Mouse (Mus musculus): Measurements from ENCODE around the gene Cdc42bpg.

DNA sequence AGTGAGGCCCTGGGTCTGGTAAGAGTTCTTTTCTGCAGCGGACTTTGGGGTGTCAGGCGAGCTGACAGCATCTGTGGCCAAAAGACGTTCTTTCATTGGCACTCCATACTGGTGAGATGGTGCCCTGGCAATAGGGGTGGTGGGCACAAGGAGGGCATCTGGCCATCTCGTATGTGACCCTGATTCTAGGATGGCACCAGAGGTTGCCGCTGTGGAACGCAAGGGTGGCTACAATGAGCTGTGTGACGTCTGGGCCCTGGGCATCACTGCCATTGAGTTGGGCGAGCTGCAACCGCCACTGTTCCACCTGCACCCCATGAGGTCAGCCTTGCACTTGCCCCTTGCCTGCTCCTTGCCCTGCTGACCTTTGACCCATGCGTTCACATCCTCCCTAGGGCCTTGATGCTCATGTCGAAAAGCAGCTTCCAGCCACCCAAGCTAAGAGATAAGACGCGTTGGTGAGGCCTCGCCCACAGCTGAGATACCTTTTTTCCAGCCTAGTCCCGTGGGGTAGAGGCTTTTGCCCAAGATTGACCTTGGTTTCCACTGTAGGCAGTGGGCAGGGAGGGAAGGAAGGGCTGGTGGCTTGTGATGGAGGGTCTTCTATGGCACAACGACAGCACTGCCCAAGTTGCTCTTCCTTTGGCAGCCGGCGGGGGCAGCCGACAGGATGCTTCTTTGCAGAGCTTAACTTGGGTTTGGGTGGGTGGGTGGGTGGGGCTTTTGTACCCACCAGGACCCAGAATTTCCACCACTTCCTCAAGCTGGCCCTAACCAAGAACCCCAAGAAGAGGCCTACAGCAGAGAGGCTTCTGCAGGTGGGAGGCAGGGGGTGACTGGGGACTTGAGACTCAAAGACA, 37.0 kb downstream of the Cdc42bpg start:
- no peak for TF ChIP-seq CTCF (IDR thresholded peaks at IDR 0.05; ENCODE audit: insufficient read depth, low read depth, low read length)
- no peak for TF ChIP-seq POLR2A (IDR thresholded peaks at IDR 0.05; ENCODE audit: insufficient read depth, low read depth, low read length)
